Comparison of ENCODE assay signal across 11 mouse cellular contexts in genomic region chr2:156474111-156474510, GRCm38 (mm10). TPM values are rescaled to one million over a fixed set of nuclear protein-coding genes. Genes with fewer than 3 reads are reported as not detected.
A peak's percentile ranks its signal among the peaks of the same experiment; 100 is the strongest.
DNase-seq lines count a peak whose midpoint lies in the region; ATAC-seq and TF ChIP-seq lines count a peak whose summit lies in the region.
"Had no signal": no experiment of that assay in that cellular context is flagged by ENCODE, and none has a peak within 500 bp of the region (broad histone marks: within the 10 kb centered on the region; RNA-seq: fewer than 3 reads in every experiment).

No protein-coding gene starts in this region.

- H3K4me3 ChIP-seq in hindbrain, embryonic 15.5 days = no peak overlapping the region
- H3K4me3 ChIP-seq in hindbrain, embryonic 12.5 days = no peak overlapping the region
- no peak overlapping the region for H3K4me3 ChIP-seq in lung, postnatal 0 days (ENCODE audit: low read depth, low read length)
- H3K4me3 ChIP-seq in embryonic facial prominence, embryonic 15.5 days (replicated peaks) = no peak overlapping the region
- H3K4me3 ChIP-seq in forebrain, postnatal 0 days (ENCODE audit: low read depth, low read length) = no peak overlapping the region

- no peaks in the 10 kb centered on the region for H3K36me3 ChIP-seq in hindbrain, embryonic 15.5 days
- H3K36me3 ChIP-seq in hindbrain, embryonic 12.5 days = no peaks in the 10 kb centered on the region
- no peaks in the 10 kb centered on the region for H3K36me3 ChIP-seq in lung, postnatal 0 days (ENCODE audit: insufficient read depth, low read length)
- no peaks in the 10 kb centered on the region for H3K36me3 ChIP-seq in embryonic facial prominence, embryonic 15.5 days
- H3K36me3 ChIP-seq in forebrain, postnatal 0 days (ENCODE audit: insufficient read depth) = no peaks in the 10 kb centered on the region

- H3K4me1 ChIP-seq in hindbrain, embryonic 15.5 days (replicated peaks) = peaks cover 38% of the 10 kb centered on the region
- H3K4me1 ChIP-seq in hindbrain, embryonic 12.5 days = peaks cover 34% of the 10 kb centered on the region
- H3K4me1 ChIP-seq in lung, postnatal 0 days (ENCODE audit: insufficient read depth, low read depth, low read length) = no peaks in the 10 kb centered on the region
- peaks cover 44% of the 10 kb centered on the region for H3K4me1 ChIP-seq in embryonic facial prominence, embryonic 15.5 days
- H3K4me1 ChIP-seq in forebrain, postnatal 0 days (ENCODE audit: insufficient read depth) = peaks cover 17% of the 10 kb centered on the region

- ATAC-seq in hindbrain, embryonic 15.5 days (ENCODE audit: low FRiP score, low read depth) = no peak
- ATAC-seq in hindbrain, embryonic 12.5 days (ENCODE audit: low FRiP score) = no peak
- ATAC-seq in lung, postnatal 0 days = no peak
- no peak for ATAC-seq in embryonic facial prominence, embryonic 15.5 days (ENCODE audit: insufficient number of reproducible peaks, low FRiP score, low TSS enrichment, low read depth)
- ATAC-seq in forebrain, postnatal 0 days = no peak

- 42% methylated on average over 3 of the region's 3 CpGs for WGBS in hindbrain, embryonic 15.5 days
- WGBS in hindbrain, embryonic 12.5 days = 51% methylated on average over 3 of the region's 3 CpGs
- WGBS in lung, postnatal 0 days = 46% methylated on average over 3 of the region's 3 CpGs
- WGBS in embryonic facial prominence, embryonic 15.5 days = 51% methylated on average over 3 of the region's 3 CpGs
- 73% methylated on average over 3 of the region's 3 CpGs for WGBS in forebrain, postnatal 0 days

- no peaks in the 10 kb centered on the region for H3K27me3 ChIP-seq in hindbrain, embryonic 15.5 days
- no peaks in the 10 kb centered on the region for H3K27me3 ChIP-seq in hindbrain, embryonic 12.5 days
- H3K27me3 ChIP-seq in lung, postnatal 0 days (replicated peaks; ENCODE audit: insufficient read depth, low read length) = no peaks in the 10 kb centered on the region
- H3K27me3 ChIP-seq in embryonic facial prominence, embryonic 15.5 days = no peaks in the 10 kb centered on the region
- no peaks in the 10 kb centered on the region for H3K27me3 ChIP-seq in forebrain, postnatal 0 days (ENCODE audit: insufficient read depth, low read length)

- DNase-seq in cerebellum, adult 11 months = peak; percentile 29
- DNase-seq in cerebellum, adult 18-20 months = no peak
- DNase-seq in lung, postnatal 0 days (ENCODE audit: low spot score) = peak; percentile 9
- DNase-seq in lung, postnatal 25 days (ENCODE audit: low spot score) = no peak
- DNase-seq in forebrain, postnatal 0 days = no peak
- DNase-seq: adrenal gland, adult 8-10 months; left cerebral cortex, postnatal 4 days; retina, postnatal 1 day had no signal

- TF ChIP-seq CTCF in lung, postnatal 0 days (IDR thresholded peaks at IDR 0.05) = no peak
- TF ChIP-seq CTCF in forebrain, postnatal 0 days (IDR thresholded peaks at IDR 0.05; ENCODE audit: low read depth) = no peak

- H3K27ac ChIP-seq in hindbrain, embryonic 15.5 days (replicated peaks) = no peak overlapping the region
- H3K27ac ChIP-seq in hindbrain, embryonic 12.5 days = no peak overlapping the region
- no peak overlapping the region; the same call in 1 of the 2 replicates for H3K27ac ChIP-seq in lung, postnatal 0 days (ENCODE audit: low read length)
- peak overlapping the region; percentile 88; the same call in 1 of the 2 replicates for H3K27ac ChIP-seq in embryonic facial prominence, embryonic 15.5 days (replicated peaks)
- H3K27ac ChIP-seq in forebrain, postnatal 0 days (ENCODE audit: low read depth, low read length) = no peak overlapping the region

- H3K9me3 ChIP-seq in hindbrain, embryonic 15.5 days = no peaks in the 10 kb centered on the region
- no peaks in the 10 kb centered on the region for H3K9me3 ChIP-seq in hindbrain, embryonic 12.5 days (replicated peaks)
- H3K9me3 ChIP-seq in lung, postnatal 0 days (ENCODE audit: low read length) = no peaks in the 10 kb centered on the region
- H3K9me3 ChIP-seq in embryonic facial prominence, embryonic 15.5 days (replicated peaks) = no peaks in the 10 kb centered on the region
- H3K9me3 ChIP-seq in forebrain, postnatal 0 days (ENCODE audit: low read length) = no peaks in the 10 kb centered on the region

- H3K9ac ChIP-seq in hindbrain, embryonic 15.5 days = no peak overlapping the region
- H3K9ac ChIP-seq in hindbrain, embryonic 12.5 days = no peak overlapping the region
- no peak overlapping the region for H3K9ac ChIP-seq in lung, postnatal 0 days (replicated peaks; ENCODE audit: low read depth)
- no peak overlapping the region for H3K9ac ChIP-seq in embryonic facial prominence, embryonic 15.5 days
- no peak overlapping the region for H3K9ac ChIP-seq in forebrain, postnatal 0 days

- peak overlapping the region; percentile 89; the same call in 1 of the 2 replicates for H3K4me2 ChIP-seq in hindbrain, embryonic 15.5 days
- no peak overlapping the region for H3K4me2 ChIP-seq in hindbrain, embryonic 12.5 days (replicated peaks)
- 0 out of 2 replicates have a peak overlapping the region, but pooled peaks have one; percentile 97 for H3K4me2 ChIP-seq in lung, postnatal 0 days (replicated peaks; ENCODE audit: low read depth, low read length)
- H3K4me2 ChIP-seq in embryonic facial prominence, embryonic 15.5 days (replicated peaks) = peak overlapping the region; percentile 85; the same call in 1 of the 2 replicates
- no peak overlapping the region for H3K4me2 ChIP-seq in forebrain, postnatal 0 days (ENCODE audit: low read depth)

- TF ChIP-seq EP300 in lung, postnatal 0 days (IDR thresholded peaks at IDR 0.05) = no peak

RNA-seq across cellular contexts. Expression of gene Epb41l1, which starts 53.4 kb away (rescaled TPM):
- polyA plus RNA-seq in hindbrain, embryonic 15.5 days (2015; fragmentation: Nextera tagmentation; extraction: Ambion mirVana) = 15.7 and 16.1 TPM in 2 replicates
- 6.1 and 7.1 TPM in 2 replicates for polyA plus RNA-seq in hindbrain, embryonic 12.5 days (2016; fragmentation: Nextera tagmentation; extraction: Ambion mirVana)
- 1.2 and 1.7 TPM in 2 replicates for polyA plus RNA-seq in lung, postnatal 0 days (2015; fragmentation: Nextera tagmentation; extraction: Ambion mirVana)
- polyA plus RNA-seq in embryonic facial prominence, embryonic 15.5 days (2015; fragmentation: Nextera tagmentation; extraction: Ambion mirVana) = 3.4 and 3.8 TPM in 2 replicates
- total RNA-seq in forebrain, postnatal 0 days (2014; rRNA removed) = 169 and 211 TPM in 2 replicates
- 7.0 and 10.0 TPM in 2 replicates for polyA plus RNA-seq in forebrain, postnatal 0 days (2015; fragmentation: Nextera tagmentation; extraction: Ambion mirVana)

Comparison
In these comparisons a context has a peak if more than half of its experiments do, and no peak if none do; other contexts are left out.
1. DNase-seq: peak in cerebellum, adult 11 months (single experiment) and lung, postnatal 0 days (single experiment); none in cerebellum, adult 18-20 months (0 of 2), lung, postnatal 25 days (single experiment) and forebrain, postnatal 0 days (single experiment).
2. H3K4me2 ChIP-seq: peak in hindbrain, embryonic 15.5 days (single experiment), lung, postnatal 0 days (single experiment) and embryonic facial prominence, embryonic 15.5 days (single experiment); none in hindbrain, embryonic 12.5 days (single experiment) and forebrain, postnatal 0 days (single experiment).